Mouse (Mus musculus): ENCODE data around the gene Acss3. TPM values are rescaled to one million over a fixed set of nuclear protein-coding genes. Genes with fewer than 3 reads are reported as not detected.

Acss3 gene
- polyA plus RNA-seq, 1 experiment from 2014 or later = 2.9 TPM

DNA sequence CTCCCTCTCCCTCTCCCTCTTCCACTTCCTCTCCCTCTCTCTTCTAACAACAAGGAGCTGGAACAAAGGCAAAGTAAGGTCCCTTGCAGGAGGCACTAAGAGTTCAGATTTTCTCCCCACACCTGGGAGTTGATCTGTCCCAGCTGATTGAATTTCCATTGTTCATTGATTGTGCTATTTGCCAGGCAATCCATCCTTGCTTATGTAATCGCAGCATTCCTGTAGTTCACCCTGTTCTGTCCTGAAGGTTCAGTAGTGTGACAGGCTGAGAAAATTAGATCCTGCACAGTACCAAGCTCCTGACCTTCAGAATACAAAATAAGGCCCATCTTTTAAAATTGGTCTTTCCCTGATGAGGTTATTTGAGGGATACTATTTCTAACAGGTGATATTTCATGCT lies 8.3 kb downstream of the Acss3 start:
- Histone ChIP-seq H3K27me3 (no peaks in the 10 kb centered on the region), H3K4me1 (0 out of 2 replicates have a peak, but pooled peaks cover 2% of the 10 kb centered on the region), H3K4me2 (no peak overlapping the region), H3K36me3 (no peaks in the 10 kb centered on the region), H3K27ac (no peak overlapping the region), H3K9me3 (replicated peaks) (no peaks in the 10 kb centered on the region), H3K4me3 (replicated peaks) (no peak overlapping the region), H3K9ac (no peak overlapping the region)
- WGBS = 44% methylated on average over 1 of the region's 1 CpGs
- no peak for ATAC-seq (replicated peaks; ENCODE audit: low FRiP score)

GRCm38 (mm10) chr10:107094452-107094851 lies 29.0 kb downstream of the Acss3 start:
- Histone ChIP-seq H3K27me3 (no peaks in the 10 kb centered on the region), H3K9ac (no peak overlapping the region), H3K4me3 (replicated peaks) (no peak overlapping the region), H3K36me3 (no peaks in the 10 kb centered on the region), H3K27ac (no peak overlapping the region), H3K4me2 (no peak overlapping the region), H3K4me1 (no peaks in the 10 kb centered on the region), H3K9me3 (replicated peaks) (no peaks in the 10 kb centered on the region)
- ATAC-seq (replicated peaks; ENCODE audit: low FRiP score) = no peak
- 75% methylated on average over 3 of the region's 3 CpGs for WGBS

- no peak for ATAC-seq (replicated peaks; ENCODE audit: low FRiP score)
Measured at GRCm38 (mm10) chr10:107053846-107054624, 69.4 kb downstream of the Acss3 start.

DNA sequence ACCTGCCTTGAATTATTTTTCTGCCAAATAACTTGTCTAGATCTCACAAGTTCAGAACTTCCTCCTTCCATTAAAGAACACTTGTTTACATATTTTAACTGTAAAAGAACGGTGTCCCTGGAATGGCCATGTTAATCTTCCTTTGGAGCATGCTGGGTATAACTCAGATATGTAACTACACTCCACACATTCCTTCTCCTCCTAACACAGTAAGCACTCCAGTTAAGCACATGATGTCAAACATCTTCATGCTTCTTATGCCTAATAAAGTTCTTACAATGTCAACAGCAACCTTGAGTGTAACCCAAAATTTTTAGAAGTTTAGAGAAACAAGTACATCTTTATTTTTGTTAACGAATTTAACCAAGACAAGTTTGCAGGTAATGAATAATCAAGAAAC lies 73.0 kb downstream of the Acss3 start:
- no peak for ATAC-seq (replicated peaks; ENCODE audit: low FRiP score)
- Histone ChIP-seq H3K27ac (no peak overlapping the region), H3K27me3 (no peaks in the 10 kb centered on the region), H3K9ac (no peak overlapping the region), H3K9me3 (replicated peaks) (no peaks in the 10 kb centered on the region), H3K4me3 (replicated peaks) (no peak overlapping the region), H3K36me3 (no peaks in the 10 kb centered on the region), H3K4me2 (no peak overlapping the region), H3K4me1 (no peaks in the 10 kb centered on the region)
- 78% methylated on average over 2 of the region's 2 CpGs for WGBS

More at GRCm38 (mm10) chr10:107053846-107054624, 69.4 kb downstream of the Acss3 start:
- Histone ChIP-seq H3K27ac (no peak overlapping the region), H3K9ac (no peak overlapping the region), H3K4me1 (no peaks in the 10 kb centered on the region), H3K36me3 (no peaks in the 10 kb centered on the region), H3K27me3 (no peaks in the 10 kb centered on the region), H3K4me2 (no peak overlapping the region), H3K9me3 (replicated peaks) (no peaks in the 10 kb centered on the region), H3K4me3 (replicated peaks) (no peak overlapping the region)
- WGBS = 56% methylated on average over 4 of the region's 4 CpGs

DNA sequence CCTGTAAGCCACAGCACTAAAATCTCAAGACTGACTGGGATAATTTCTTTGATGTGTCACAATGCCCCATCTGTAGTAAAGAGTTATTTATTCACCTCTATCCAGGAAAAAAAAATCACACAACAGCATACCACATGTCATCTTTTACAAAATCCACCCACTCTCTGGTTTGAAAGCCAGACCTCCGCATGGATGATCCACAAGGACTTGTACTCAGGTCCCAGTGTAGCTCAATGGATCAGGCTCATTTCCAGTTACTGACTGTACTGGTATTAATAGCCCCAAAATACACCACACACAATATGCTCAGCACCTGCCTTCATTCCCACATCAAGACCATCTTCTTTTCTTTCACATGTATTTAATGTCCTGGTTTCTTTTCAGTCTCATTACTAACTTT lies 80.8 kb downstream of the Acss3 start:
- no peak overlapping the region for H3K4me2 ChIP-seq
- no peak overlapping the region for H3K9ac ChIP-seq
- no peak for ATAC-seq (replicated peaks; ENCODE audit: low FRiP score)
- no peaks in the 10 kb centered on the region for H3K4me1 ChIP-seq
- no peaks in the 10 kb centered on the region for H3K27me3 ChIP-seq
- 92% methylated on average over 1 of the region's 1 CpGs for WGBS
- H3K36me3 ChIP-seq = no peaks in the 10 kb centered on the region
- H3K9me3 ChIP-seq (replicated peaks) = no peaks in the 10 kb centered on the region
- no peak overlapping the region for H3K4me3 ChIP-seq (replicated peaks)
- no peak overlapping the region for H3K27ac ChIP-seq

GRCm38 (mm10) chr10:107040837-107041236 lies 82.6 kb downstream of the Acss3 start:
- Histone ChIP-seq H3K36me3 (no peaks in the 10 kb centered on the region), H3K4me1 (no peaks in the 10 kb centered on the region), H3K4me3 (replicated peaks) (no peak overlapping the region), H3K27me3 (no peaks in the 10 kb centered on the region), H3K4me2 (no peak overlapping the region), H3K27ac (no peak overlapping the region), H3K9ac (no peak overlapping the region), H3K9me3 (replicated peaks) (no peaks in the 10 kb centered on the region)
- WGBS = 82% methylated on average over 2 of the region's 2 CpGs
- ATAC-seq (replicated peaks; ENCODE audit: low FRiP score) = no peak

DNA sequence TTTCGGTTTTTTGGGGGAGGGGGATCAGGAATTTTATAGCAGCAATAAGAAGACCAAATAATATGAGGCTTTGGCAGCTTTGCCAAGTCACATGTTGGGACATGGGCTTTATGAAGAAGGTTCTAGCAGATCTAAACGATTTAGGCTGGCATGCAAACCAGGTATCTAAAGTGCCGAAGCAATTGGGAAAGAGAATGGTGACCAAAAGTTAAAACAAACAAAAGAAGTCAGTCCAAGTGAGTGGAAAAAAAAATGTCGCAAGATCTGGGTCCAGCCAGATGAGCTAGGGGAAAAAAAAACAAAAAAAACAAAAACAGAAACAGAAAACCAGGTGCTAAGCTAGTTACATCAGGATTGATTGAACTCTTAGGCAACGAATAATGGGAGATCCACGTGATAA lies 83.1 kb downstream of the Acss3 start:
- 71% methylated on average over 6 of the region's 6 CpGs for WGBS
- ATAC-seq (replicated peaks; ENCODE audit: low FRiP score) = no peak
- Histone ChIP-seq H3K27ac (no peak overlapping the region), H3K9me3 (replicated peaks) (no peaks in the 10 kb centered on the region), H3K36me3 (no peaks in the 10 kb centered on the region), H3K27me3 (no peaks in the 10 kb centered on the region), H3K4me2 (no peak overlapping the region), H3K4me3 (replicated peaks) (no peak overlapping the region), H3K4me1 (no peaks in the 10 kb centered on the region), H3K9ac (no peak overlapping the region)

DNA sequence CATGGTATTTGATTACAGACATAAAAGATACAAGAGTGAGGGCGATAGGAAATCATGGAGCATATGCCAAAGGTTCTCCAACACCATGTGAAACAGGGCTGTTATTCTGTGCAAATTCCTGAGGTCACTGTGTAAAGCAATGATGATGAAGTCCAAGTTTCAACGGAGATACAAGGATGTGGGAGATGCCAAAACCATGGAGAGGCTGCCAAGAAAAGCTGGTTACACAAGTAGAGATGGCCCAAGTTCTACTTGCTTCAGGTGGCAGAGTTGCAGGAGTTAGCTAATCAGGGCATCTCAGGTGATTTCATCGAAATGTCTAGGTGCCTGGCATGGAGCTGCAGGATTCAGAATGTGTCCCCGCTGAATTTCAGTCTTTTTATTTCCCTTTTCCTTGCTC lies 84.3 kb downstream of the Acss3 start:
- H3K4me3 ChIP-seq (replicated peaks) = no peak overlapping the region
- WGBS = 85% methylated on average over 4 of the region's 4 CpGs
- no peaks in the 10 kb centered on the region for H3K36me3 ChIP-seq
- H3K27me3 ChIP-seq = no peaks in the 10 kb centered on the region
- no peak overlapping the region for H3K9ac ChIP-seq
- H3K4me2 ChIP-seq = no peak overlapping the region
- no peak overlapping the region for H3K27ac ChIP-seq
- no peaks in the 10 kb centered on the region for H3K4me1 ChIP-seq
- ATAC-seq (replicated peaks; ENCODE audit: low FRiP score) = no peak
- H3K9me3 ChIP-seq (replicated peaks) = no peaks in the 10 kb centered on the region

- H3K4me3 ChIP-seq (replicated peaks) = no peak overlapping the region
- H3K4me2 ChIP-seq = no peak overlapping the region
- H3K27me3 ChIP-seq = no peaks in the 10 kb centered on the region
- no peaks in the 10 kb centered on the region for H3K9me3 ChIP-seq (replicated peaks)
- ATAC-seq (replicated peaks; ENCODE audit: low FRiP score) = no peak
- H3K9ac ChIP-seq = no peak overlapping the region
- 87% methylated on average over 4 of the region's 4 CpGs for WGBS
- H3K4me1 ChIP-seq = no peaks in the 10 kb centered on the region
- no peaks in the 10 kb centered on the region for H3K36me3 ChIP-seq
- H3K27ac ChIP-seq = no peak overlapping the region
Measured at GRCm38 (mm10) chr10:107024254-107024653, 99.2 kb downstream of the Acss3 start.

GRCm38 (mm10) chr10:107021118-107021517 lies 102.3 kb downstream of the Acss3 start:
- 63% methylated on average over 5 of the region's 5 CpGs for WGBS
- no peak overlapping the region for H3K4me3 ChIP-seq (replicated peaks)
- no peaks in the 10 kb centered on the region for H3K27me3 ChIP-seq
- no peak overlapping the region for H3K9ac ChIP-seq
- ATAC-seq (replicated peaks; ENCODE audit: low FRiP score) = no peak
- no peak overlapping the region for H3K27ac ChIP-seq
- H3K36me3 ChIP-seq = no peaks in the 10 kb centered on the region
- H3K9me3 ChIP-seq (replicated peaks) = no peaks in the 10 kb centered on the region
- H3K4me2 ChIP-seq = no peak overlapping the region
- H3K4me1 ChIP-seq = no peaks in the 10 kb centered on the region

DNA sequence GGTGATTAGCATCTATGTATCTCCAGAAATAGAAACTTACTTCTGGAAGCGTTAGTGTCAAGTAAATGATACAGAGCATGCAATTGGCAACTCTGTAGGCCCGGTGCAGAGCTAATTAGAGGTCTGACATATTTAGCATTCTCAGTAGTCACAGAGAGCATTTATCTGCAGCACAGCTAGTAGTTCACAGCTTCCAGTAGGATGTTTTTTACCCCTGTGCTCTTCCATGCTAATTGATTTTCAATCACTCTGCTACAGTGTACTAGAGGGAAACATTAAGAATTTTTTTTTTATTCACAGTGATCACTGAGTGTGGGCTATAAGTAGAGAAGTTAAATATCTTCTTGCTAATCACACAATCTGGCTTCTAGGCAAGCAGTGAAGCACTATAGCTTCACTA lies 112.3 kb downstream of the Acss3 start:
- Histone ChIP-seq H3K9me3 (replicated peaks) (no peaks in the 10 kb centered on the region), H3K4me3 (replicated peaks) (no peak overlapping the region), H3K27ac (no peak overlapping the region), H3K27me3 (no peaks in the 10 kb centered on the region), H3K4me2 (no peak overlapping the region), H3K4me1 (no peaks in the 10 kb centered on the region), H3K36me3 (no peaks in the 10 kb centered on the region), H3K9ac (no peak overlapping the region)
- ATAC-seq (replicated peaks; ENCODE audit: low FRiP score) = no peak
- WGBS = 78% methylated on average over 2 of the region's 2 CpGs

DNA sequence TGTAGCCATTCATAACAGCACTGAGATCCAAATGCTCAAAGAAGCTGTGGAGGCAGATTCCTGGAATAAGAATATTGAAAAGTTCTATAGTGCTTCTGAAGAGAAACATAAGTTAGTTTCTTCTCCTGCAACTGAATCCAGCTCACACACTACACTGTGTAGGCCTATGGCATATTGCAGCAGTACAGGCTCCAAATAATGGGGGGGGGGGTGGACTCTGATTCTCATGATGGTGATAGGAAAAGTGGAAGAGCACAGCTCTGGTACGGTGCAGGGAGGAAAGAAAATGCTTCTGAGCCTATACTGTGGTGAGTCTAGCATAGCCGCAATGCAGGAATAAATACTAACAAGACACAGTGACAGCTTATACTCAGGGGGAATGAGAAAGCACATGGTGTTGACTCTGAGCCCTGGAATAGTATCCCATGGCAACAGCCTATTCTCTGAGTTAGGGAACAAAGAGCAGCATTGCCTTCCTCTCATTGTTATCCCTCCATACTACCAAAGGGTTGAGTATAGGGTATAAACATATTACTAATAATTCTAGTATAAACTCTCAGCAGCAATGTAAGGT lies 125.3 kb downstream of the Acss3 start:
- Histone ChIP-seq H3K27ac (no peak overlapping the region), H3K4me1 (no peaks in the 10 kb centered on the region), H3K27me3 (no peaks in the 10 kb centered on the region), H3K9ac (no peak overlapping the region), H3K9me3 (replicated peaks) (no peaks in the 10 kb centered on the region), H3K4me2 (no peak overlapping the region), H3K4me3 (replicated peaks) (no peak overlapping the region), H3K36me3 (no peaks in the 10 kb centered on the region)
- 90% methylated on average over 2 of the region's 2 CpGs for WGBS
- ATAC-seq (replicated peaks; ENCODE audit: low FRiP score) = no peak

GRCm38 (mm10) chr10:106989478-106989877 lies 134.0 kb downstream of the Acss3 start:
- no peak overlapping the region for H3K4me2 ChIP-seq
- no peaks in the 10 kb centered on the region for H3K36me3 ChIP-seq
- ATAC-seq (replicated peaks; ENCODE audit: low FRiP score) = no peak
- no peak overlapping the region for H3K4me3 ChIP-seq (replicated peaks)
- H3K9ac ChIP-seq = no peak overlapping the region
- H3K9me3 ChIP-seq (replicated peaks) = no peaks in the 10 kb centered on the region
- WGBS = 45% methylated on average over 4 of the region's 4 CpGs
- H3K27me3 ChIP-seq = no peaks in the 10 kb centered on the region
- no peaks in the 10 kb centered on the region for H3K4me1 ChIP-seq
- H3K27ac ChIP-seq = no peak overlapping the region

All from kidney, embryonic 15.5 days (tissue).